Mouse (Mus musculus) brain, embryonic 14.5 days (tissue): ENCODE results near the gene Acbd3.

Experiments used
- CTCF ChIP-seq: fragments of 200-500 bp; IDR thresholded peaks from 2 replicates; pipeline ENCODE4 v1.5.1; 2012; ENCODE audit warnings: inconsistent platforms, mild to moderate bottlenecking, moderate library complexity, borderline replicate concordance; ENCODE audit not compliant: insufficient read depth, insufficient read length; ENCODE audit errors: extremely low read depth
- POLR2A ChIP-seq: fragments of 200-500 bp; IDR thresholded peaks from 2 replicates; pipeline ENCODE4 v1.6.1; 2012; ENCODE audit warnings: mild to moderate bottlenecking, inconsistent platforms, borderline replicate concordance; ENCODE audit not compliant: poor library complexity, insufficient read depth, insufficient read length, severe bottlenecking; ENCODE audit errors: extremely low read depth

GRCm38 (mm10) chr1:180780291-180780690, 54.4 kb downstream of the Acbd3 start:
- TF ChIP-seq POLR2A (no peak), CTCF (no peak)
